Mouse (Mus musculus) hindbrain, embryonic 14.5 days (tissue): ENCODE data around the gene Slc1a6. TPM values are rescaled to one million over a fixed set of nuclear protein-coding genes. Genes with fewer than 3 reads are reported as not detected.

Source experiments
- ATAC-seq: fragments of 200-750 bp; cut with Nextera tagmentation; 2 replicates; pipeline ENCODE4 v1.8.0; 2017; ENCODE audit warnings: moderate number of reproducible peaks, mild to moderate bottlenecking, moderate TSS enrichment, moderate library complexity; ENCODE audit not compliant: low FRiP score
- DNase-seq: peaks from one replicate; pipeline ENCODE4 v3.0.0-alpha.2; 2015; ENCODE audit warnings: low spot score
- H3K27ac ChIP-seq: fragments of 300-500 bp; sonication (generic); 2 replicates; pipeline ENCODE4 v1.5.1; 2014; ENCODE audit warnings: mild to moderate bottlenecking, moderate library complexity
- H3K27me3 ChIP-seq: fragments of 300-500 bp; sonication (generic); 2 replicates; pipeline ENCODE4 v1.6.1; 2014; ENCODE audit warnings: mild to moderate bottlenecking, low read length, mixed read lengths; ENCODE audit not compliant: control insufficient read depth, insufficient read depth
- H3K36me3 ChIP-seq: fragments of 300-500 bp; sonication (generic); replicated peaks from 2 replicates; pipeline ENCODE4 v1.6.1; 2014; ENCODE audit not compliant: control insufficient read depth, insufficient read depth
- H3K4me1 ChIP-seq: fragments of 300-500 bp; sonication (generic); replicated peaks from 2 replicates; pipeline ENCODE4 v1.6.1; 2014; ENCODE audit warnings: antibody characterized with exemption, low read length, mixed read lengths; ENCODE audit not compliant: control insufficient read depth, insufficient read depth
- H3K4me2 ChIP-seq: fragments of 300-500 bp; sonication (generic); replicated peaks from 2 replicates; pipeline ENCODE4 v1.6.1; 2014; ENCODE audit warnings: mild to moderate bottlenecking, moderate library complexity
- H3K4me3 ChIP-seq: fragments of 300-500 bp; sonication (generic); replicated peaks from 2 replicates; pipeline ENCODE4 v1.5.1; 2014; ENCODE audit warnings: mild to moderate bottlenecking, low read length
- H3K9ac ChIP-seq: fragments of 300-500 bp; sonication (generic); 2 replicates; pipeline ENCODE4 v1.6.1; 2014
- H3K9me3 ChIP-seq: fragments of 300-500 bp; sonication (generic); 2 replicates; pipeline ENCODE4 v1.6.1; 2016; ENCODE audit warnings: low read length; ENCODE audit not compliant: control insufficient read depth
- WGBS: fragments of 180-500 bp; shearing (Covaris S2); extraction: QIAGEN DNeasy Blood & Tissue Kit; methylation state at CpG from one replicate; pipeline ENCODE4 v1.1.7; 2014; 5-methylcytosine and 5-hydroxymethylcytosine counted together
- polyA plus RNA-seq: library from polyadenylated mRNA; unstranded; fragments of >200 nt; fragmentation: Nextera tagmentation; extraction: Ambion mirVana; gene quantifications from 2 replicates; pipeline ENCODE4 v1.2.1, GENCODE M21; 2014

Slc1a6 gene
- polyA plus RNA-seq, 1 experiment from 2014 or later, result 11.9 TPM

GRCm38 (mm10) chr10:78852066-78852465 is 71.8 kb downstream of the Slc1a6 start, which contains the start of gene Olfr1356:
Gene Olfr1356, minus strand, starts transcription at chr10:78852166.
- DNase-seq, result no peak
- Histone ChIP-seq H3K9ac (no peak within 1 kb of the TSS), H3K27ac (no peak within 1 kb of the TSS), H3K9me3 (no peaks in the 10 kb centered on the region), H3K4me3 (no peak within 1 kb of the TSS), H3K4me2 (no peak within 1 kb of the TSS), H3K27me3 (no peaks in the 10 kb centered on the region), H3K4me1 (no peaks in the 10 kb centered on the region), H3K36me3 (no peaks in the 10 kb centered on the region)
- ATAC-seq, result no peak
- 89% methylated on average over 2 of the region's 2 CpGs for WGBS

Other genes starting within 250 kb of the Slc1a6 start
- gene Ilvbl, start 206.2 kb upstream of the Slc1a6 start, polyA plus RNA-seq, result 42.7 and 46.0 TPM in 2 replicates
- 3.6 and 4.2 TPM in 2 replicates for gene Syde1, start 188.5 kb upstream of the Slc1a6 start, polyA plus RNA-seq
- gene Olfr1357, start 162.4 kb upstream of the Slc1a6 start, polyA plus RNA-seq, result not detected in 2 replicates
- gene Casp14, start 62.2 kb upstream of the Slc1a6 start, polyA plus RNA-seq, result not detected in 2 replicates
- gene Ccdc105, start 27.4 kb upstream of the Slc1a6 start, polyA plus RNA-seq, result 0.23 and 0.35 TPM in 2 replicates
- not detected in 2 replicates for gene Olfr1356, start 71.7 kb downstream of the Slc1a6 start, polyA plus RNA-seq
- gene Olfr1355, start 95.0 kb downstream of the Slc1a6 start, polyA plus RNA-seq, result not detected in 2 replicates
- gene Olfr1354, start 132.7 kb downstream of the Slc1a6 start, polyA plus RNA-seq, result not detected in 2 replicates
- gene Olfr8, start 170.1 kb downstream of the Slc1a6 start, polyA plus RNA-seq, result not detected in 2 replicates
- gene Olfr1353, start 182.8 kb downstream of the Slc1a6 start, polyA plus RNA-seq, result not detected in 2 replicates
- gene Olfr1352, start 200.6 kb downstream of the Slc1a6 start, polyA plus RNA-seq, result not detected in 2 replicates
- not detected in 2 replicates for gene Olfr1351, start 232.0 kb downstream of the Slc1a6 start, polyA plus RNA-seq
- 0.17 and 1.2 TPM in 2 replicates for gene Olfr57, start 248.2 kb downstream of the Slc1a6 start, polyA plus RNA-seq